Mouse (Mus musculus): ENCODE results near the gene Ctu2. TPM values are rescaled to one million over a fixed set of nuclear protein-coding genes. Genes with fewer than 3 reads are reported as not detected.

The Ctu2 gene
- polyA plus RNA-seq, 1 experiment from 2014 or later, result 44.6 TPM

DNA sequence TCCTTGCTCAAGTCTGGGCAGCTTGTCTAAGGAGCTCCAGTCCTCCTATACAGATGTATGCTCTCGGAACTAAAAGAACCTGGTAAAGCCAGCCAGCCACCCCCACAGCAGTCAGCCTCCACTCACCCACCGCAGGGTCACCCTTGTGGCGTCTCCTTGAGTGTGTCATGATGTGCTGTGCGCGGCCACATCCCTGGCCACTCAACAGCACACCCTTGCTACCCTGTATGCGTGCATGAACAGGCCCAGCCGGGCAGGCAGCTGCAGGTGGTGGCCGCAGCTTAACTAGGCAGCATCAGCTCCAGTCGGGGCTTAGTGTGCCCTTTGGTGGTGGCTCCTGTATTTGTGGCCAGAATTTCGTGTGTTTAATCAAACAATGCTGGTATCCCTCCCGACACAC lies 18.8 kb upstream of the Ctu2 start:
- H3K9ac ChIP-seq, result no peak overlapping the region
- H3K4me3 ChIP-seq (replicated peaks), result no peak overlapping the region
- no peaks in the 10 kb centered on the region for H3K36me3 ChIP-seq
- 73% methylated on average over 11 of the region's 11 CpGs for whole genome bisulfite sequencing
- H3K4me2 ChIP-seq (replicated peaks), result no peak overlapping the region
- H3K27ac ChIP-seq, result no peak overlapping the region
- H3K4me1 ChIP-seq (replicated peaks), result peaks cover 22% of the 10 kb centered on the region
- H3K9me3 ChIP-seq, result no peaks in the 10 kb centered on the region
- peaks cover 23% of the 10 kb centered on the region for H3K27me3 ChIP-seq (replicated peaks)
- ATAC-seq, result no peak

DNA sequence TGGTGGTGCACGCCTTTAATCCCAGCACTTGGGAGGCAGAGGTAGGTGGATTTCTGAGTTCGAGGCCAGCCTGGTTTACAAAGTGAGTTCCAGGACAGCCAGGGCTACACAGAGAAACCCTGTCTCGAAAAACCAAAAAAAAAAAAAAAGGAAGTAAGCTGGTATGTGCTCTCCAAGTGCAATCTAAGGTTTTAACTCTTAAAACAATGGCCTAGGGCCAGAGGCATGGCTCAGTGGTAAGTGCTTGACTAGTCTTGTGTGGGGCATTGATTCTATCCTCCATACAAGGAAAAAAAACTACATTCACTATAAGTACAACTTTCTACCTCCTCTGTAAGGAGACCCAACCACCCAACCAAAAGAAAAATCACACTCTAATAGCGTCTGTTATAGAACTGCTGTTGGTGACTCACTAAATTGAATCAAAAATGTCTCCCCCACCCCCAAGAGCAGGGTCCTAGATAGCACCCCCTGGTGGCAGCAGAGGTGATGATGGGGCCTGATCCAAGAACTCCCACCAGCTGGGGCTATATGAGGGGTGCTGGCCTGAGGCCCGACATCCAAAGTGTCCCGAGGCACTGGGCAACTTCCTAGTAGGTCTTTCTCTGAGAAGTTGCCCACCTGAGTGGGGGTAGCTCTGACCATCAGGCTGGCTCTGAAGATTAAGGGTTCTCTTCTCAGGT lies 16.6 kb upstream of the Ctu2 start:
- Histone ChIP-seq H3K9ac (no peak overlapping the region), H3K4me2 (replicated peaks) (no peak overlapping the region), H3K4me1 (replicated peaks) (peaks cover 22% of the 10 kb centered on the region), H3K9me3 (no peaks in the 10 kb centered on the region), H3K36me3 (no peaks in the 10 kb centered on the region), H3K27me3 (replicated peaks) (peaks cover 29% of the 10 kb centered on the region), H3K27ac (no peak overlapping the region), H3K4me3 (replicated peaks) (no peak overlapping the region)
- 59% methylated on average over 6 of the region's 6 CpGs for WGBS
- no peak for ATAC-seq

DNA sequence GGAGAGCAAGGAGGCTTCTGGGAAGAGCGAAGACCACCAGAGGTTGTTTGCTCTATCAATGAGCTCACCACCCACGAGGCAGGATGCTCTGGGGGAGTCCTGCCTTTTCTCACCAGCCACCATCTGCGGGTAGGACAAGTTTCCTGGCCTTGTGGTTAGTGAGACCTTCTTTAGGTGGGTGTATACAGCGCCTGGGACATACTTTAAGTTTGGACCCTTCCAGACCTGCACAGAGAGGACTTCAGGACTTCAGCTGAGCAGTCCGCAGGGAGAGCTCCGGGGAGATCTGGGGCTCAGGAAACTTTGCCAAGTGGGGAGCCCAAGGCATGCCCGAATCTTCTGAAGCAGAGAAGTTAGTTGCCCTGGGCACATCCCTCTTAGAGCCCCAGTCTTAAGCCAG lies 16.0 kb upstream of the Ctu2 start:
- H3K27me3 ChIP-seq (replicated peaks), result peaks cover 29% of the 10 kb centered on the region

DNA sequence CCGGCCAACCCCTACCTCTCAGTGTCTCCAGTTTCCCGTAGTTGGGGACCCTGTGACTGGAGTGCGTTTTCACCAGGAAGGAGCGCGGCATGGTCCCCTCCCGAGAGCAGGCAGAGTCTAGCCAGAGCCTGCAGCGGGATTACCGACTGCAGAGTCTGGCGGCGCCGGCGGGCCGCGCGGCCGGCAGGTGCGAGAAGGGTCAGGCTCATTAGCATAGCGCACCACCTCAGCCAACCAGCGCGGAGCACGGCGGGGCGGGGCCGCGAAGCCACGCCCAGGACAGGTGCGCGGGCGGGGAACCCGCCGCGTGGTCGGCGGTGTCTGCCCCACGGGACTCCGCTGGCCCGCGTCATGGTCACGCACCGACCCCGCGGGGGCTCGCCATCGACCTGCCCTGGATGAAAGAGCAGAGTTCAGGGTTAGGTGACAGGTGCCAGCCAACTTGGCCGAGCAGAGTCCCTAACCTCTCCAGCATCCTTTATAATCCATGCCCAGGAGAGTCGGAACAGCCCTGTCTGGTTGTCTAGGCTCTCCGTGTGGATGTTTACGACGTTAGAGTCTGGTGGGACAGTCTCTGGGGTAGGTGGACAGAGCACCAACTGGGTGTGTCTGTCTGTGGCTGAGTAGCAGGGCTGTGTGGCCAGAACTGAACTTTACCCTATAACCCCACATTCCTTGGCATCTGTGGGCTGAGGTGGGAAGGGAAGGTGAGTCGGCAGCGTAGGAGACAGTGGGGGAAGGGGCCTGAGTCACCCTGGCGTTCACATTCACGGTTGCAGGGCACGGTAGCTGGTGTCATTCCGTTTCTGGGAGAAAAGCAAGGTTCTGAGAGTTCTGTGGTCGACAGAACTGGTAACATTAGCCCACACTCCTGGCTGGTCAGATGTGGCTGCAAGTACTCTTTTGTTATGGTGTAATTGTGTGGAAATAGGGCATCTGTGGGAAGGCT lies 15.1 kb upstream of the Ctu2 start, which contains the start of gene Snai3:
TSS of gene Snai3 (minus strand) at position 210 of the 949 bp plus-strand sequence.
- Histone ChIP-seq H3K4me3 (replicated peaks) (peak within 1 kb of the TSS; percentile 39), H3K4me1 (replicated peaks) (peaks cover 22% of the 10 kb centered on the region), H3K36me3 (peaks cover 2% of the 10 kb centered on the region; the same call in 1 of the 2 replicates), H3K9ac (peak within 1 kb of the TSS; percentile 42), H3K27ac (no peak within 1 kb of the TSS), H3K27me3 (replicated peaks) (peaks cover 29% of the 10 kb centered on the region), H3K4me2 (replicated peaks) (peak within 1 kb of the TSS; percentile 89), H3K9me3 (no peaks in the 10 kb centered on the region)
- peak; percentile 96 for ATAC-seq
- 2% methylated on average over 56 of the region's 56 CpGs for WGBS

More for the DNA sequence above, 16.0 kb upstream of the Ctu2 start:
- H3K4me1 ChIP-seq (replicated peaks), result peaks cover 22% of the 10 kb centered on the region
- peak overlapping the region; percentile 89 for H3K4me2 ChIP-seq (replicated peaks)
- ATAC-seq, result no peak; the same call in 1 of the 2 replicates
- H3K4me3 ChIP-seq (replicated peaks), result peak overlapping the region; percentile 39
- no peak overlapping the region for H3K27ac ChIP-seq
- WGBS, result 22% methylated on average over 7 of the region's 7 CpGs
- H3K9me3 ChIP-seq, result no peaks in the 10 kb centered on the region
- H3K9ac ChIP-seq, result 0 out of 2 replicates have a peak overlapping the region, but pooled peaks have one; percentile 42
- H3K36me3 ChIP-seq, result no peaks in the 10 kb centered on the region

DNA sequence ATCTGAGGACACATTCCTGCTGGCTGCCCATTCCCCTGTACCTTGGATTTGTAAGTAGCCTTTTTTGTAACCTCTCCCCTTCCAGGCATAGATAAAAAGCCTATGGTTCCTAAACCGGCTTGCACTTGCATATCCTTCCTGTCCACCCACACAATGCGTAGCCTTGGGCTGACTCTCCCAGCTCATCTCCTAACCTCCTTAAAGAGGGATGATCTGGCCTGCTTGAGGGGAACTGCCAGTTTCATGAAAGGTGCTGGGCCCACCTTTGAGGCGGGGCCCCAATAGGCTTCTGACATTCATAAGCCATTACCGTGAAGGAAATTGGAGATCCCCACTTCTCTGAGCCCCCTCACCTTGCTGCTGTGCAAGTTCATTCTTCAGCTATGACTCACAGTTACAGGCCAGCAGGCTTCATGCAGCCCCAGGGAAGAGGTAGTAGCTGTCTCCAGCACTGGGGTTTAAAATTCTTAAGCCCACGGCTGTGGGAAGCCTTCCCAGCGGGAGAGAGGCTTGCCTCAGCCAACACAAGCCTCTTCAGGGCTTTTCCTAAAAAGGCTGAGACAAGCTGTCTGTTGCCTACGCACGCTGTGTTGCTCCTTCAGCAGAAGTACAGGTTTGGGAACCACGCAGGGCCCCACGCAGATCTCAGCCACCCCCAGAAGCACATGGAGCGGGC lies 14.3 kb upstream of the Ctu2 start:
- peaks cover 22% of the 10 kb centered on the region for H3K4me1 ChIP-seq (replicated peaks)
- no peak overlapping the region for H3K27ac ChIP-seq
- peaks cover 29% of the 10 kb centered on the region for H3K27me3 ChIP-seq (replicated peaks)
- peaks cover 3% of the 10 kb centered on the region; the same call in 1 of the 2 replicates for H3K36me3 ChIP-seq
- ATAC-seq, result no peak
- peak overlapping the region; percentile 89; the same call in 1 of the 2 replicates for H3K4me2 ChIP-seq (replicated peaks)
- WGBS, result 66% methylated on average over 11 of the region's 11 CpGs
- H3K4me3 ChIP-seq (replicated peaks), result no peak overlapping the region
- H3K9me3 ChIP-seq, result no peaks in the 10 kb centered on the region
- no peak overlapping the region for H3K9ac ChIP-seq

DNA sequence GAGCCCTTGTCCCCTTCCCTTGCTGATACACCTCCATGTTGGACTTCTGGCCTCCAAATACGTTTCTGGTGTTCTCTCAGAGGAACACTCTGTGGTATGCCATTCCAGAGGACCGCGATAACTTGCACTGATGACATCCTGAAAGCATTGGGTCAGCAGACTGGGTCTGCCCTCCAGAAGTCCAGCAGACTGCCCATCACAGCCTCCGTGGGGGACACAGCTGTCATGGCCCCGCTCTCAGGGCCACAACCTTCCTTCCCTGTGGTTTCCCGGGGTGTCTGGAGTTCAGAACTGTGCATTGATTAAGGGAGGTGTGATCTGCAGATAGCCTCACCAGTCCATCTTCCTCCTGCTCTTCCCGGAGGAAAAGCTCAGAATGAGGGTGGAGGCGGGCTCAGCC lies 13.4 kb upstream of the Ctu2 start:
- Histone ChIP-seq H3K27ac (no peak overlapping the region), H3K27me3 (replicated peaks) (peaks cover 29% of the 10 kb centered on the region), H3K4me2 (replicated peaks) (no peak overlapping the region), H3K9ac (no peak overlapping the region), H3K36me3 (peaks cover 10% of the 10 kb centered on the region), H3K4me1 (replicated peaks) (peaks cover 22% of the 10 kb centered on the region), H3K9me3 (no peaks in the 10 kb centered on the region), H3K4me3 (replicated peaks) (no peak overlapping the region)
- ATAC-seq, result no peak
- WGBS, result 70% methylated on average over 8 of the region's 8 CpGs

DNA sequence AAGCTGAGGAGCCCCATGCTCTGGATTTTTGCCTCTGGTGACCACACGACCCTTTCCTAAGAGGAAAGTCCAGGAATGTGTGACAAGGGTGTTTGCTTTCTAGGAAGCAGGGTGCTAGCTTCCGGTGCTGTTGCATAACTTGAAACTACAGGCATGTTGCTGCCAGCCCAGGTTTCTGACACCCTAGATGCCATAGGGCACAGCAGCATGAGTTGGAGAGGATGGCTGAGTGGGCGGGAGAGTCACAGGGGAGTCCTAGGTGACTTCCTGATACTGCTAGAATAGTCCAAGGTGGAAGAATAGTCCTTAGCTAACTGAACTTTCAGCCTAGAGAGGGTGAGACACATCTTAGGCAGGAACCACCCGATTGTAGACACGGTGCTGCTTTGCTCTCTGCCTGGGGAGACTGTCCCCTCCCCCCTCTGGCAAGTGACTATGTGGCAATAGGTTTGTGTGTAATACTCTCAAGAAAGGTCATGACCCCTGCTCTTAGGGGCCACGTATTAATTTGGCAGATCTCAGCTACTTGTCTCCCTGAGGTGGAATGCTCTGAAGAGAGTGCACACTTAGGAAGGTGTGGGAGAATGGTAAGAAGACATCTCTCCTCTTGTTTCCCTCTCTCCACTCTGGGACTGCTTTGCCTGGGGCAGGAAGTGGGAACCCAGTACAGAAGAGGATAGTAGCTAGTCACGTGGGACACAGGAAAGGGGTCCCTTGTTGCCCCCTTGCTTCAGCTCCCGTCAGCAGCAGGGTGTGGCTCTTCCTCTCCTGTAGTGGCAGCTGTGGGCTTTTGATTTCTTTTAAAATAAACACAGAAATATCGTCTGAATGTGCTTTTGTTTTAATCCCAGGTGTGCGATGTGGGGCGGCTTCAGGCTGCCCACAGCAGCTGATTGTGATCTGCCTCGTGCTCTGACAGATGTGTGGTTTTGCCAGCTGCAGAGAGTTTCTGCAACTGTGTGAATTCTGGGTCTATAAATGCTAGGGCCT lies 12.0 kb upstream of the Ctu2 start:
- peaks cover 22% of the 10 kb centered on the region for H3K4me1 ChIP-seq (replicated peaks)
- H3K4me3 ChIP-seq (replicated peaks), result no peak overlapping the region
- no peaks in the 10 kb centered on the region for H3K9me3 ChIP-seq
- no peak overlapping the region for H3K9ac ChIP-seq
- H3K27me3 ChIP-seq (replicated peaks), result peaks cover 26% of the 10 kb centered on the region
- no peak overlapping the region for H3K27ac ChIP-seq
- peaks cover 15% of the 10 kb centered on the region for H3K36me3 ChIP-seq
- no peak overlapping the region for H3K4me2 ChIP-seq (replicated peaks)
- WGBS, result 44% methylated on average over 12 of the region's 12 CpGs
- ATAC-seq, result no peak

DNA sequence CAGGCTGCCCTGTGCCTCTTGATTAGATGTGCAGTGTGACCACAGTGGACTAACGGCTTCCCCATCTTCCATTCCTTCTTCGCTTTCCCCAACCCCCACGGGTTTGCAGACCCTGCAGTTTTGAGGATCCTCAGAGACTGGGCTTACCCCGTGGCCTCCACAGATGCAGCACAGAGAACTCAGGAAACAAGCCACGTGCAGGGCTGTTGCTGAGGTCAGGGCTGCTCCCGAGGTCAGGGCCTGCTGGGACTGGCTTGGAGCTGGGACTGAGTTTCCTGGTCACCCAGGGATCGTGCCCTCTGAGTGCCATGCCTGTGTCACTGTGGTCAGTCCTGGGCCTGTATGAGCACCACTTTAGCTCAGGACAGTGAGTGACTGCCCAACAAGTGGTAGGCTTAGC lies 11.0 kb upstream of the Ctu2 start:
- no peaks in the 10 kb centered on the region for H3K9me3 ChIP-seq
- 79% methylated on average over 7 of the region's 7 CpGs for WGBS
- H3K4me1 ChIP-seq (replicated peaks), result peaks cover 20% of the 10 kb centered on the region
- H3K4me3 ChIP-seq (replicated peaks), result no peak overlapping the region
- H3K4me2 ChIP-seq (replicated peaks), result no peak overlapping the region
- H3K27ac ChIP-seq, result no peak overlapping the region
- ATAC-seq, result no peak
- peaks cover 19% of the 10 kb centered on the region for H3K27me3 ChIP-seq (replicated peaks)
- no peak overlapping the region for H3K9ac ChIP-seq
- peaks cover 15% of the 10 kb centered on the region for H3K36me3 ChIP-seq

DNA sequence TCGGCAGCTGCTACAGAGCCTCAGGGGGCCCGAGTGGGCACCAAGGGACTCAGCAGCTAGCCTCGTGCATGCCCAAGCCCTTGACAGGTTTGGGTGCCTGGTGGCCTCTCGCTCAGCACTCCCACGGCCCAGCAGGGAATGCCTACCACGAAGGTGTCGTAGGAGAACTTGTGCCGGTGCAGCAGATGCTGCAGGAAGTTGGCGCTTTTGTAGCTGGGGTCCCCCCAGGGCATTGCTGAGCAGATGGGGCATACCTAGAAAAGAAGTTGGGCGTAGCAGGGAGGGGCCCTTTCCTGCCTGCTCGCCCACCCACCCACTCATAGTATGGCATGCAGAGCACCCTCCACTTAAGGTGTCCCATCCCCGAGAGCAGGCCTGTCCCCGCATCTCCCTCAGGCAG lies 8.1 kb upstream of the Ctu2 start:
- Histone ChIP-seq H3K27me3 (replicated peaks) (peaks cover under 1% of the 10 kb centered on the region; the same call in 1 of the 2 replicates), H3K27ac (no peak overlapping the region), H3K9me3 (no peaks in the 10 kb centered on the region), H3K4me1 (replicated peaks) (no peaks in the 10 kb centered on the region), H3K9ac (no peak overlapping the region), H3K4me2 (replicated peaks) (no peak overlapping the region), H3K36me3 (peaks cover 15% of the 10 kb centered on the region), H3K4me3 (replicated peaks) (no peak overlapping the region)
- ATAC-seq, result no peak
- WGBS, result 89% methylated on average over 13 of the region's 13 CpGs

DNA sequence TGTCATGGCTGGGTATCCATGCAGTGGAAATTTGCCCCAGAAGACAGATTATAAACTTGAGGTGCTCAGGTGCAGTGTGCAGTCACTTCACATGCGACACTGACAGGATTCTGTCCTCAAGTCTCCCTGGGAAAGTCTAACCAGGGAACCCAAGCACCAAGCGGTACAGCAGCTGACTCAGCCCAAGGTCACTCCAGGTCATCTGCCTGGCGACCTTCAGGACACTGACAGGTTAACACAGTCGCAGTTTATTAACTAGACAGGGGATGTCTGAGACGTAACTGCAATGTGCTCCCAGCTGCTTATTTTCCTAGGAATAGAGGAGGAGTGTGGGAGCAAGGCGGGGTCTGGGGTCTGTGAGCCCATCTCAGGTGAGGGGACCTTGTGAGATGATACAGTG lies 6.5 kb upstream of the Ctu2 start:
- 73% methylated on average over 6 of the region's 6 CpGs for WGBS
- Histone ChIP-seq H3K27ac (no peak overlapping the region), H3K9ac (no peak overlapping the region), H3K9me3 (no peaks in the 10 kb centered on the region), H3K36me3 (peaks cover 15% of the 10 kb centered on the region), H3K27me3 (replicated peaks) (no peaks in the 10 kb centered on the region), H3K4me1 (replicated peaks) (no peaks in the 10 kb centered on the region; the same call in none of the 2 replicates), H3K4me2 (replicated peaks) (no peak overlapping the region), H3K4me3 (replicated peaks) (no peak overlapping the region)
- no peak for ATAC-seq

DNA sequence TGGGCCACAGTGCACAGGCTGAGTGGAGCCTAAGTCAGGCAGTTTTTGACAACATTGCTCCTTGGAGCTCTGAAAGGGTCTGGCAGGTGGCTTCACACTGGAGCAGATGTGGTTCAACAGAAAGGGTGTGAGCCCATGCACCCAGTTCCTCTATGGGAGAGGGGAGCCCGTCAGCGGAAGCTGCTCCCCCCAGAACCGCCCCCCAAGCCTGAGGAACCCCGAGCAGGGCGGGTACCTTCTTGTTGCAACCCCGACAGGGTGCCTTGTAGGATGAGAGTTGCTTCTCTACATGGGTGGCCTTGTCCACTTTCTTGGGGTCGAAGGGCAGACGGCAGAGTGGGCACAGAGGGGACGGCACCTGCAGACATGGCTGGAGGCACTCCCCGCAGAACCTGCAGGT lies 6.0 kb upstream of the Ctu2 start:
- 81% methylated on average over 10 of the region's 10 CpGs for WGBS
- no peak for ATAC-seq
- H3K27me3 ChIP-seq (replicated peaks), result no peaks in the 10 kb centered on the region
- no peak overlapping the region for H3K4me2 ChIP-seq (replicated peaks)
- no peak overlapping the region for H3K9ac ChIP-seq
- no peak overlapping the region for H3K27ac ChIP-seq
- H3K36me3 ChIP-seq, result peaks cover 15% of the 10 kb centered on the region
- H3K9me3 ChIP-seq, result no peaks in the 10 kb centered on the region
- no peak overlapping the region for H3K4me3 ChIP-seq (replicated peaks)
- peaks cover 3% of the 10 kb centered on the region for H3K4me1 ChIP-seq (replicated peaks)
